Comparison of ENCODE assay signal across 22 mouse cellular contexts in genomic region chr13:117836658-117837057, GRCm38 (mm10).
DNase-seq lines count a peak whose midpoint lies in the region; ATAC-seq lines count a peak whose summit lies in the region.
"Had no signal": no experiment of that assay in that cellular context is flagged by ENCODE, and none has a peak within 500 bp of the region (broad histone marks: within the 10 kb centered on the region; RNA-seq: fewer than 3 reads in every experiment).

No protein-coding gene starts in this region.

- H3K9me3 ChIP-seq in forebrain, embryonic 13.5 days (replicated peaks) = no peaks in the 10 kb centered on the region
- H3K9me3 ChIP-seq in forebrain, embryonic 10.5 days = no peaks in the 10 kb centered on the region
- H3K9me3 ChIP-seq in midbrain, embryonic 11.5 days (ENCODE audit: control insufficient read depth, low read length) = no peaks in the 10 kb centered on the region
- H3K9me3 ChIP-seq in midbrain, embryonic 10.5 days (replicated peaks) = no peaks in the 10 kb centered on the region
- H3K9me3 ChIP-seq: embryonic facial prominence, embryonic 12.5 days; G1E; heart, embryonic 15.5 days had no signal

- 0 out of 2 replicates have a peak, but pooled peaks have one; percentile 19 for ATAC-seq in forebrain, embryonic 13.5 days
- peak; percentile 60 for ATAC-seq in midbrain, embryonic 11.5 days (ENCODE audit: low FRiP score)
- ATAC-seq: CD4-positive, CD25-positive, alpha-beta regulatory T cell, adult 4 months; hindbrain, postnatal 0 days had no signal

- no peaks in the 10 kb centered on the region for H3K4me1 ChIP-seq in forebrain, embryonic 13.5 days
- H3K4me1 ChIP-seq in forebrain, embryonic 10.5 days = peaks cover 11% of the 10 kb centered on the region; the same call in 1 of the 2 replicates
- H3K4me1 ChIP-seq in midbrain, embryonic 11.5 days (ENCODE audit: control insufficient read depth, insufficient read depth, low read length) = no peaks in the 10 kb centered on the region
- H3K4me1 ChIP-seq in midbrain, embryonic 10.5 days = no peaks in the 10 kb centered on the region
- H3K4me1 ChIP-seq: embryonic facial prominence, embryonic 12.5 days; heart, embryonic 15.5 days had no signal

- H3K9ac ChIP-seq in forebrain, embryonic 13.5 days = no peak overlapping the region
- H3K9ac ChIP-seq in midbrain, embryonic 11.5 days (ENCODE audit: low read length) = no peak overlapping the region
- H3K9ac ChIP-seq: embryonic facial prominence, embryonic 12.5 days; heart, embryonic 15.5 days had no signal

- H3K36me3 ChIP-seq in forebrain, embryonic 13.5 days (ENCODE audit: poor library complexity, severe bottlenecking) = no peaks in the 10 kb centered on the region
- no peaks in the 10 kb centered on the region for H3K36me3 ChIP-seq in forebrain, embryonic 10.5 days (replicated peaks)
- no peaks in the 10 kb centered on the region for H3K36me3 ChIP-seq in midbrain, embryonic 11.5 days (ENCODE audit: control insufficient read depth, insufficient read depth, low read length)
- H3K36me3 ChIP-seq in midbrain, embryonic 10.5 days = no peaks in the 10 kb centered on the region
- H3K36me3 ChIP-seq: embryonic facial prominence, embryonic 12.5 days; G1E; heart, embryonic 15.5 days had no signal

- H3K27ac ChIP-seq in forebrain, embryonic 13.5 days = no peak overlapping the region
- no peak overlapping the region for H3K27ac ChIP-seq in forebrain, embryonic 10.5 days
- H3K27ac ChIP-seq in midbrain, embryonic 11.5 days (ENCODE audit: low read depth, low read length) = no peak overlapping the region
- no peak overlapping the region for H3K27ac ChIP-seq in midbrain, embryonic 10.5 days (replicated peaks)
- H3K27ac ChIP-seq: embryonic facial prominence, embryonic 12.5 days; heart, embryonic 15.5 days; hindbrain, postnatal 0 days had no signal

- peak; percentile 8 for DNase-seq in embryo, embryonic 11 days
- DNase-seq in embryo, embryonic 10.5 days (ENCODE audit: low spot score) = no peak
- no peak for DNase-seq in forebrain, embryonic 10.5 days (ENCODE audit: extremely low spot score, low spot score)
- DNase-seq in midbrain, embryonic 11.5 days (ENCODE audit: low spot score, missing footprints) = peak; percentile 31
- DNase-seq in midbrain, embryonic 10.5 days (ENCODE audit: low spot score) = no peak
- no peak for DNase-seq in spleen, postnatal 14 days (ENCODE audit: low spot score in 2 of 2)
- DNase-seq: adrenal gland, postnatal 10 days; B cell, adult 2 months; cerebellum, adult 11 months; cerebellum, adult 8-10 months; cerebellum, postnatal 14 days; gastrocnemius, postnatal 10 days; heart, adult 18-20 months; heart, postnatal 14 days; kidney, adult 11 months had no signal

- 8% methylated on average over 1 of the region's 1 CpGs for WGBS in forebrain, embryonic 13.5 days
- WGBS in forebrain, embryonic 10.5 days = 29% methylated on average over 1 of the region's 1 CpGs
- WGBS in midbrain, embryonic 11.5 days = 31% methylated on average over 1 of the region's 1 CpGs
- WGBS in midbrain, embryonic 10.5 days = 46% methylated on average over 1 of the region's 1 CpGs

- no peak overlapping the region for H3K4me3 ChIP-seq in forebrain, embryonic 13.5 days
- H3K4me3 ChIP-seq in forebrain, embryonic 10.5 days = no peak overlapping the region
- H3K4me3 ChIP-seq in midbrain, embryonic 11.5 days (ENCODE audit: low read depth, low read length) = no peak overlapping the region
- H3K4me3 ChIP-seq in midbrain, embryonic 10.5 days = no peak overlapping the region
- H3K4me3 ChIP-seq: embryonic facial prominence, embryonic 12.5 days; heart, embryonic 15.5 days had no signal

- no peak overlapping the region for H3K4me2 ChIP-seq in forebrain, embryonic 13.5 days
- H3K4me2 ChIP-seq in midbrain, embryonic 11.5 days = no peak overlapping the region
- H3K4me2 ChIP-seq: embryonic facial prominence, embryonic 12.5 days; heart, embryonic 11.5 days; heart, embryonic 15.5 days had no signal

- H3K27me3 ChIP-seq in forebrain, embryonic 13.5 days = no peaks in the 10 kb centered on the region
- no peaks in the 10 kb centered on the region for H3K27me3 ChIP-seq in forebrain, embryonic 10.5 days (ENCODE audit: poor library complexity, severe bottlenecking)
- no peaks in the 10 kb centered on the region for H3K27me3 ChIP-seq in midbrain, embryonic 11.5 days (ENCODE audit: control insufficient read depth, insufficient read depth, low read length)
- no peaks in the 10 kb centered on the region for H3K27me3 ChIP-seq in midbrain, embryonic 10.5 days (ENCODE audit: low read depth, poor library complexity, severe bottlenecking)
- H3K27me3 ChIP-seq: embryonic facial prominence, embryonic 12.5 days; heart, embryonic 15.5 days had no signal

Comparison
In these comparisons a context has a peak if more than half of its experiments do, and no peak if none do; other contexts are left out.
1. DNase-seq: peak in embryo, embryonic 11 days (single experiment) and midbrain, embryonic 11.5 days (single experiment); none in embryo, embryonic 10.5 days (single experiment), forebrain, embryonic 10.5 days (single experiment), midbrain, embryonic 10.5 days (single experiment) and spleen, postnatal 14 days (0 of 2).